Mouse (Mus musculus): Measurements from ENCODE around the gene Pla1a. TPM values are rescaled to one million over a fixed set of nuclear protein-coding genes. Genes with fewer than 3 reads are reported as not detected.

Pla1a gene
- polyA plus RNA-seq, 1 experiment from 2014 or later: 3.9 TPM

DNA sequence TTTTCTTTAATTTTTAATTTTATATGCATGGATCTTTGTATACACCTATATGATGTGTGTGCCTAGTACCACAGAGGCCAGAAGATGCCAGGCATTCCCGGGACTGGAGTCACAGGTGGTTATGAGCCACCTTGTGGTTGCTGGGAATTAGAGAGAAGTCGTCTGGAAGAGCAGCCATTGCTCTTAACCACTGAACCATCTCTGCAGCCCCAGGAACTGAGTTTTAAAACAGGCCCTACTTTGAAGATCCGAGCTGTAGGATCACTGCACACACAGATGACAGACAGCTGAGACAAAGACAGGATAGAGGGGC, 35.7 kb upstream of the Pla1a start:
- Histone ChIP-seq H3K9me3 (replicated peaks) (no peaks in the 10 kb centered on the region), H3K4me3 (replicated peaks) (no peak overlapping the region), H3K27ac (no peak overlapping the region; the same call in 1 of the 2 replicates), H3K4me1 (0 out of 2 replicates have a peak, but pooled peaks cover 3% of the 10 kb centered on the region), H3K36me3 (no peaks in the 10 kb centered on the region), H3K4me2 (no peak overlapping the region), H3K9ac (no peak overlapping the region), H3K27me3 (no peaks in the 10 kb centered on the region)
- 32% methylated on average over 3 of the region's 3 CpGs for WGBS
- ATAC-seq (replicated peaks; ENCODE audit: low FRiP score): no peak

DNA sequence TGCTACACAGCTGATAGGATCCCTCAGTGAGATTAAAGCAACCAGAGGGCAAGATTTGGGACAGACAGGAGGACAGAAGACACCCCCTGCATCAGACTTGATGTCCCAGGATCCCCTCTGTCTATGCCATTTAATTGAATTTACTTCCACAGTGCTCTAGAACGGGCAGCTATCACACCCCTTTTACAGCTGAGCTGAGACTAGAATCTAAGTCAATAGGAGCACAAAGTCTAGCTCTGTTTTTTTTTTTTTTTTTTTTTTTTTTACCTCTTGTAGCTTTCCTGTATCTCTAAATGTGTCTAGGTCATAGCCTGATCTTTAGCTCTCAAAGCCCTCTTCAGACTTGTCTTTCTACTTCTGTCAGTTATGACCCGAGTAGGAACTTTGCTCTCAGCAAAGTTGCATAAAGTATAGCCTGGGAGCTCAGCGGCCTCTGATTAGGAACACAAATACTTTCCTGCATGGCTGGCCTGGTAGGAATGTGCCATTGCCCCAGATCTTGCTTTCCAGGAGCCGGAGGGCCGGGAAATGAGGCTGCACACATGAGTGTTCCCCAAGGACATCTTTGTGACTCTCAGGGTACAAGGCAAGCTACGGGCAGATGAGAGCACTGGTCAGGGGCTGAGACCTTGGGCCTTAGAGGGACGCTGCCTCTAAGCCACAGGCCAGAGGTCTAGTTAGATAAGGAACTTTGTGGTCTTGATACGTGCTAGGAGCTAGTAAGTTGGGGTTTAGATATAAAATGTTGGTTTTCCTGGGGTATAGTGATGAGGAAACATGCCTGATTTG, 35.2 kb upstream of the Pla1a start:
- H3K4me3 ChIP-seq (replicated peaks): no peak overlapping the region
- WGBS: 74% methylated on average over 8 of the region's 8 CpGs
- H3K27ac ChIP-seq: no peak overlapping the region; the same call in 1 of the 2 replicates

GRCm38 (mm10) chr16:38467091-38467916, 34.4 kb upstream of the Pla1a start:
- no peak overlapping the region for H3K9ac ChIP-seq
- WGBS: 85% methylated on average over 13 of the region's 13 CpGs
- no peak overlapping the region for H3K4me3 ChIP-seq (replicated peaks)
- H3K27ac ChIP-seq: no peak overlapping the region
- H3K4me1 ChIP-seq: 0 out of 2 replicates have a peak, but pooled peaks cover 3% of the 10 kb centered on the region
- H3K36me3 ChIP-seq: no peaks in the 10 kb centered on the region
- no peaks in the 10 kb centered on the region for H3K27me3 ChIP-seq
- no peak overlapping the region for H3K4me2 ChIP-seq
- no peaks in the 10 kb centered on the region for H3K9me3 ChIP-seq (replicated peaks)
- ATAC-seq (replicated peaks; ENCODE audit: low FRiP score): no peak

More for the DNA sequence above, 35.2 kb upstream of the Pla1a start:
- Histone ChIP-seq H3K36me3 (no peaks in the 10 kb centered on the region), H3K4me2 (no peak overlapping the region), H3K4me1 (0 out of 2 replicates have a peak, but pooled peaks cover 3% of the 10 kb centered on the region), H3K9me3 (replicated peaks) (no peaks in the 10 kb centered on the region), H3K27me3 (no peaks in the 10 kb centered on the region), H3K9ac (no peak overlapping the region)
- ATAC-seq (replicated peaks; ENCODE audit: low FRiP score): 0 out of 2 replicates have a peak, but pooled peaks have one; percentile 9

DNA sequence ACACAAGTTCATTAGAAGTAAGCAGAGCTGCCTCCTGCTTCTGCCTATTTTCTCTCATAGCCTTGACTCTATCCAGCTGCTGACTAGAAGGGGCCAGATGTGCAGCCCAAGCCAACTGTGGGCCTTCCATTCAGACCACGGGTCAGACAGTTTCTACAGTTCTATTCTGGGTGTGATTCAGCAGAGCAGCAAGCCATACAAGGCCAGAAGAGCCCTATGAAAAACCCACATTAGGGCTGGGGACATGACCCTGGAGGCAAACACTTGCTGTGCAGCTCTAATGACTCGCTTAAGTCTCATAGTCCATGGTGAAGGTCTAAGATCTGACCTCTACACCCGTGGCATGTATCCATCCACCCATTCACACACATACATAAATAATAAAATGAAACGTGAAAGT, 33.1 kb upstream of the Pla1a start:
- H3K9me3 ChIP-seq (replicated peaks): no peaks in the 10 kb centered on the region
- H3K36me3 ChIP-seq: no peaks in the 10 kb centered on the region
- 80% methylated on average over 4 of the region's 4 CpGs for WGBS
- H3K4me2 ChIP-seq: no peak overlapping the region
- H3K4me1 ChIP-seq: 0 out of 2 replicates have a peak, but pooled peaks cover 3% of the 10 kb centered on the region
- H3K9ac ChIP-seq: no peak overlapping the region
- no peak overlapping the region for H3K27ac ChIP-seq
- H3K27me3 ChIP-seq: no peaks in the 10 kb centered on the region
- ATAC-seq (replicated peaks; ENCODE audit: low FRiP score): no peak
- no peak overlapping the region for H3K4me3 ChIP-seq (replicated peaks)

DNA sequence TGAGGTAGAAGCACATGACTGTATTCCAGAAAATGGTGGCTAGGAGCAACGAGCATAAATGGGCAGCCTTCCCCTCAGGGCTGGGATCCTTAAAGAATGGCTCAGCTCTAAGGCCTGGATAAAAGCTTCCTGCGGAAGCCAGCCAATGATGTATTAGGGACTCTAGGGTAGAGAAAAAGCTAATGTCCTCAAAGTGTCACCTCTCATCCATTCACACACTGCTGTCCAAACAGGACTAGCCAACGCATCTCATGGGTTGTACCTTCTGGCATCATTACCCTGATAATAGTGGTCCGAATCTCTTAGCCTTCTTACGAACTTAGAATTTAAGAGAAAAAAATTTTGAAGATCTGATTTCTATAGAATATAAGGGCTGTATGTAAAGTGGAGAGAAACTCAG, 30.4 kb upstream of the Pla1a start:
- no peak overlapping the region for H3K27ac ChIP-seq
- H3K27me3 ChIP-seq: no peaks in the 10 kb centered on the region
- no peak overlapping the region for H3K4me2 ChIP-seq
- H3K4me3 ChIP-seq (replicated peaks): no peak overlapping the region
- H3K36me3 ChIP-seq: no peaks in the 10 kb centered on the region
- 91% methylated on average over 5 of the region's 5 CpGs for WGBS
- H3K4me1 ChIP-seq: 0 out of 2 replicates have a peak, but pooled peaks cover 2% of the 10 kb centered on the region
- no peaks in the 10 kb centered on the region for H3K9me3 ChIP-seq (replicated peaks)
- ATAC-seq (replicated peaks; ENCODE audit: low FRiP score): no peak
- H3K9ac ChIP-seq: no peak overlapping the region

DNA sequence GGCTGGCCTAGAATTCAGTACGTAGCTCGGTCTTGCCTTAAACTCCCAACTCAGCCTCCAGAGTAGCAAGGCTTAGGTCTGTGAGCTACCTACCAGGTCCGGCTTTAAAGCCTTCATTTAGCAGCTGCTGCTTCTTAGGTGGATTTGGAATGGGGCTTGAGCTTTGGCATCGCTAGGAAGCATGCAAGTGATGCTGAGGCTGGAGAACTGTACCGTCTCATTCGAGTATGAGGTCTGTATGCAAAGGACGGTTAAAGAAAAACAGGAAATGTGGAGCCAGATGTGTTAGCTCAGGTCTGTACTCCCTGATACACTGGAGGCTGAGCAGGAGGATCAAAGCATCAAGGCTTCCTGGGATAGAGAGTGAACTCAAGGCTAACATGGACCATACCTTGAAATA, 29.2 kb upstream of the Pla1a start:
- no peak overlapping the region for H3K4me2 ChIP-seq
- no peak overlapping the region for H3K27ac ChIP-seq
- H3K4me3 ChIP-seq (replicated peaks): no peak overlapping the region
- H3K36me3 ChIP-seq: no peaks in the 10 kb centered on the region
- no peaks in the 10 kb centered on the region for H3K4me1 ChIP-seq
- no peak for ATAC-seq (replicated peaks; ENCODE audit: low FRiP score)
- WGBS: 75% methylated on average over 7 of the region's 7 CpGs
- no peak overlapping the region for H3K9ac ChIP-seq
- no peaks in the 10 kb centered on the region for H3K9me3 ChIP-seq (replicated peaks)
- H3K27me3 ChIP-seq: no peaks in the 10 kb centered on the region

GRCm38 (mm10) chr16:38461749-38462148, 28.8 kb upstream of the Pla1a start:
- Histone ChIP-seq H3K9me3 (replicated peaks) (no peaks in the 10 kb centered on the region), H3K4me3 (replicated peaks) (no peak overlapping the region), H3K9ac (no peak overlapping the region), H3K27ac (no peak overlapping the region), H3K27me3 (no peaks in the 10 kb centered on the region), H3K4me1 (no peaks in the 10 kb centered on the region), H3K36me3 (no peaks in the 10 kb centered on the region), H3K4me2 (no peak overlapping the region)
- no peak for ATAC-seq (replicated peaks; ENCODE audit: low FRiP score)
- WGBS: 70% methylated on average over 8 of the region's 8 CpGs

- Histone ChIP-seq H3K27me3 (no peaks in the 10 kb centered on the region), H3K4me2 (no peak overlapping the region), H3K4me3 (replicated peaks) (no peak overlapping the region), H3K9me3 (replicated peaks) (no peaks in the 10 kb centered on the region), H3K9ac (no peak overlapping the region), H3K4me1 (no peaks in the 10 kb centered on the region), H3K36me3 (no peaks in the 10 kb centered on the region), H3K27ac (no peak overlapping the region)
- whole genome bisulfite sequencing: 89% methylated on average over 4 of the region's 4 CpGs
- ATAC-seq (replicated peaks; ENCODE audit: low FRiP score): no peak
Observed at GRCm38 (mm10) chr16:38459990-38460389, 27.0 kb upstream of the Pla1a start.

GRCm38 (mm10) chr16:38458600-38459280, 25.8 kb upstream of the Pla1a start:
- Histone ChIP-seq H3K27ac (no peak overlapping the region), H3K27me3 (no peaks in the 10 kb centered on the region), H3K4me3 (replicated peaks) (no peak overlapping the region), H3K9ac (no peak overlapping the region), H3K4me2 (no peak overlapping the region), H3K9me3 (replicated peaks) (no peaks in the 10 kb centered on the region), H3K36me3 (no peaks in the 10 kb centered on the region), H3K4me1 (no peaks in the 10 kb centered on the region)
- 69% methylated on average over 6 of the region's 6 CpGs for WGBS
- ATAC-seq (replicated peaks; ENCODE audit: low FRiP score): no peak

GRCm38 (mm10) chr16:38456812-38457567, 24.0 kb upstream of the Pla1a start:
- Histone ChIP-seq H3K36me3 (no peaks in the 10 kb centered on the region), H3K9me3 (replicated peaks) (no peaks in the 10 kb centered on the region), H3K27me3 (no peaks in the 10 kb centered on the region), H3K4me3 (replicated peaks) (no peak overlapping the region), H3K4me1 (peaks cover 5% of the 10 kb centered on the region), H3K4me2 (no peak overlapping the region), H3K9ac (no peak overlapping the region), H3K27ac (no peak overlapping the region)
- WGBS: 48% methylated on average over 11 of the region's 11 CpGs
- no peak for ATAC-seq (replicated peaks; ENCODE audit: low FRiP score)

DNA sequence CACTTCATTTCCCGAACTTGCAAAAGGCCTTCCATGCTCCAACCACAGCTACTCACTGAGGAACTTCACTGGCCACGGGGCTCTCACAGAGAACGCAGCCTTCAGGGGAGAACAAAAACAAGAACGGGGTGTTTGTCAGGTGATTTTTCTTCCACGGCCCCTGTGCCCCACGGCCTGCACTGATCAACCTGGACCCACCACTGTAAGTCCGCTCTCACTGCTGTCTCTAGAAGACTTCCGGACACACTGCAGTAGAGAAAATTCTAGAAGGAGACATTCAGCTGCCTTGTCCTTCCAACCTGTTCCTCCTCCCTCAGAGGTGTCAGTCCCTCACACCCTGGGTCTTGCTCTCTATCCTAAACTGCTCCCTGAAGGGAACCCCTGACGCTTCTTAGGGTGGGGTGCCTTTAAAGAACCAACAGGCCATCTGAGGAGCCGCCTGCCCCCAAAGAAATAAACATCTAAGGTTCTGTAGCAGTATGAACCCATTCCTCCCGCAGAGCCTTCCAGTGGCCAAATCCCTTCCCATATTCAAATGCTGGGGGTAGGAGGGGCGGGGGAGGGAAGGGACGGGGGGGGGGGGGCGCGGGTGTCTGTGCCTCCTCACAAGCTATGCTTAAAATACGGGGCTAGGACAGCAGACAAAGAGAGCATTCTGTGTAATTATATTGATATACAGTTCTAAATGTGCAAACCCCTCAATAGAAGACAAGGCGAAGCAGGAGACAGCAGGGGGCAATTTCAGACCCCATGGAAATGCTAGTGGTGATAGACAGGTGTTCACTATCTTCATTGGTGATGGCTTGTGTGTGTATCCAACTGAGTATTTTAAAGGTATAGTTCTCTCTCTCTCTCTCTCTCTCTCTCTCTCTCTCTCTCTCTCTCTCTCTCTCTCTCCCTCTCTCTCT, 22.8 kb upstream of the Pla1a start, which contains the start of gene Cd80:
Cd80 (plus strand) TSS at position 51 of the 908 bp plus-strand sequence.
- 74% methylated on average over 17 of the region's 17 CpGs for WGBS
- Histone ChIP-seq H3K9me3 (replicated peaks) (no peaks in the 10 kb centered on the region), H3K4me3 (replicated peaks) (no peak within 1 kb of the TSS)

More for the DNA sequence above, 22.8 kb upstream of the Pla1a start, which contains the start of gene Cd80:
- Histone ChIP-seq H3K4me1 (peaks cover 15% of the 10 kb centered on the region), H3K9ac (no peak within 1 kb of the TSS), H3K4me2 (no peak within 1 kb of the TSS), H3K36me3 (no peaks in the 10 kb centered on the region), H3K27me3 (no peaks in the 10 kb centered on the region), H3K27ac (no peak within 1 kb of the TSS)
- ATAC-seq (replicated peaks; ENCODE audit: low FRiP score): no peak

Data from kidney, embryonic 15.5 days (tissue).